Comparison of ENCODE assay signal across 10 mouse cellular contexts in genomic region chr4:49251262-49251661, GRCm38 (mm10).
DNase-seq lines count a peak whose midpoint lies in the region; ATAC-seq and TF ChIP-seq lines count a peak whose summit lies in the region.
"Had no signal": no experiment of that assay in that cellular context is flagged by ENCODE, and none has a peak within 500 bp of the region (broad histone marks: within the 10 kb centered on the region; RNA-seq: fewer than 3 reads in every experiment).

No protein-coding gene starts in this region.

- WGBS in cerebellum, adult 2 months, result 44% methylated on average over 3 of the region's 3 CpGs
- 23% methylated on average over 3 of the region's 3 CpGs for WGBS in kidney, postnatal 0 days

- no peak overlapping the region for H3K9ac ChIP-seq in kidney, postnatal 0 days (ENCODE audit: low read depth, low read length)
- no peak overlapping the region for H3K9ac ChIP-seq in CH12.LX (ENCODE audit: insufficient read depth, low read depth)

- H3K4me3 ChIP-seq in cerebellum, adult 2 months (replicated peaks; ENCODE audit: insufficient read depth, low read depth, low read length), result no peak overlapping the region
- H3K4me3 ChIP-seq in kidney, postnatal 0 days (replicated peaks; ENCODE audit: low read depth, low read length), result no peak overlapping the region
- H3K4me3 ChIP-seq in CH12.LX (replicated peaks in 1 of 3; ENCODE audit: low read depth in 2 of 3, low read length in 2 of 3, poor library complexity in 1 of 3), result no peak overlapping the region
- H3K4me3 ChIP-seq in layer of hippocampus, adult 2 months, result no peak overlapping the region
- H3K4me3 ChIP-seq: erythroblast, embryonic 14.5 days had no signal

- no peaks in the 10 kb centered on the region for H3K27me3 ChIP-seq in cerebellum, adult 2 months (ENCODE audit: control insufficient read depth, insufficient read depth, low read length)
- H3K27me3 ChIP-seq in kidney, postnatal 0 days (ENCODE audit: insufficient read depth, low read length), result no peaks in the 10 kb centered on the region
- H3K27me3 ChIP-seq in CH12.LX (replicated peaks), result no peaks in the 10 kb centered on the region

- in situ Hi-C loops in CH12.LX (cut with MboI; ENCODE audit: low pct_ligation_motif_present, low pct_unique_long_range_greater_than_20kb, low sequenced_read_pairs), result no loop called here

- H3K4me1 ChIP-seq in cerebellum, adult 2 months (ENCODE audit: control insufficient read depth, insufficient read depth, low read length), result no peaks in the 10 kb centered on the region
- no peaks in the 10 kb centered on the region for H3K4me1 ChIP-seq in kidney, postnatal 0 days (replicated peaks; ENCODE audit: insufficient read depth, low read length)
- no peaks in the 10 kb centered on the region for H3K4me1 ChIP-seq in CH12.LX (ENCODE audit: control insufficient read depth in 1 of 2, insufficient read depth in 2 of 2)

- TF ChIP-seq CTCF in cerebellum, adult 2 months (IDR thresholded peaks at IDR 0.05; ENCODE audit: borderline replicate concordance, insufficient read depth, low read depth, low read length), result peak; percentile 26; the same call in 1 of the 2 replicates
- peak; percentile 68 for TF ChIP-seq CTCF in kidney, postnatal 0 days (IDR thresholded peaks at IDR 0.05; ENCODE audit: low read depth)
- TF ChIP-seq CTCF in CH12.LX (conservative IDR thresholded peaks at IDR 0.05 in 1 of 2, IDR thresholded peaks at IDR 0.05 in 1 of 2; ENCODE audit: low read depth in 2 of 2, low read length in 2 of 2), result peak in 1 of 2 experiments; percentile 53; a peak in 2 of 4 replicates
- peak; percentile 83 for TF ChIP-seq CTCF in layer of hippocampus, adult 2 months (conservative IDR thresholded peaks at IDR 0.05)

- no peak for ATAC-seq in kidney, postnatal 0 days (replicated peaks; ENCODE audit: low FRiP score, low read depth)

- TF ChIP-seq POLR2A in cerebellum, adult 2 months (IDR thresholded peaks at IDR 0.05; ENCODE audit: borderline replicate concordance, insufficient read depth, low read length), result no peak
- no peak for TF ChIP-seq POLR2A in CH12.LX (IDR thresholded peaks at IDR 0.05; ENCODE audit: low read depth, low read length)

- H3K79me2 ChIP-seq in CH12.LX (replicated peaks; ENCODE audit: control insufficient read depth, extremely low read depth, insufficient read depth, poor library complexity, severe bottlenecking), result no peaks in the 10 kb centered on the region

- DNase-seq in cerebellum, adult 2 months, result no peak
- no peak for DNase-seq in cerebellum, postnatal 36 days
- peak; percentile 57 for DNase-seq in kidney, postnatal 0 days (ENCODE audit: low spot score)
- no peak for DNase-seq in kidney, adult 18-20 months
- DNase-seq in CH12.LX (ENCODE audit: extremely low read depth), result no peak
- peak; percentile 55 to 61 for DNase-seq in layer of hippocampus, adult 2 months (ENCODE audit: low spot score in 2 of 2)
- DNase-seq in urinary bladder, adult 18-20 months (ENCODE audit: low spot score in 2 of 2), result no peak
- DNase-seq in thymus, postnatal 4 days, result no peak
- DNase-seq: thymus, adult 18-20 months had no signal

- H3K4me2 ChIP-seq in kidney, postnatal 0 days (ENCODE audit: low read length), result no peak overlapping the region
- no peak overlapping the region for H3K4me2 ChIP-seq in CH12.LX (ENCODE audit: insufficient read depth, low read depth, poor library complexity, severe bottlenecking)

- dilution Hi-C loops in CH12.LX (cut with MboI; ENCODE audit: extremely low pct_ligation_motif_present, extremely low pct_unique_long_range_greater_than_20kb, low sequenced_read_pairs), result no loop called here

- TF ChIP-seq EP300 in CH12.LX (IDR thresholded peaks at IDR 0.05; ENCODE audit: low read length), result no peak

- H3K27ac ChIP-seq in cerebellum, adult 2 months (ENCODE audit: insufficient read depth, low read length), result no peak overlapping the region
- H3K27ac ChIP-seq in kidney, postnatal 0 days, result no peak overlapping the region
- no peak overlapping the region for H3K27ac ChIP-seq in CH12.LX (ENCODE audit: insufficient read depth, low read depth)
- no peak overlapping the region for H3K27ac ChIP-seq in layer of hippocampus, adult 2 months

- no peaks in the 10 kb centered on the region for H3K9me3 ChIP-seq in kidney, postnatal 0 days (replicated peaks; ENCODE audit: low read length)
- no peaks in the 10 kb centered on the region for H3K9me3 ChIP-seq in CH12.LX (replicated peaks; ENCODE audit: low read length)

- H3K36me3 ChIP-seq in kidney, postnatal 0 days (ENCODE audit: insufficient read depth, low read length), result no peaks in the 10 kb centered on the region
- H3K36me3 ChIP-seq in CH12.LX (replicated peaks in 1 of 2; ENCODE audit: control insufficient read depth in 1 of 2, insufficient read depth in 1 of 2, low read length in 1 of 2), result no peaks in the 10 kb centered on the region

- peak; percentile 58 for TF ChIP-seq RAD21 in CH12.LX (IDR thresholded peaks at IDR 0.05; ENCODE audit: low read depth, low read length)

TF ChIP-seq in CH12.LX, 34 proteins besides CTCF, POLR2A, EP300 and RAD21:
- no peak for TF ChIP-seq IRF4 (IDR thresholded peaks at IDR 0.05; ENCODE audit: low read depth, low read length)
- no peak for TF ChIP-seq TCF12 (IDR thresholded peaks at IDR 0.05; ENCODE audit: low read depth, low read length)
- no peak for TF ChIP-seq MAX (IDR thresholded peaks at IDR 0.05; ENCODE audit: low read length)
- no peak for TF ChIP-seq JUN (IDR thresholded peaks at IDR 0.05; ENCODE audit: insufficient read depth, low read depth, low read length)
- peak; percentile 29; the same call in 1 of the 2 replicates for TF ChIP-seq SMC3 (IDR thresholded peaks at IDR 0.05; ENCODE audit: low read depth, low read length)

Comparison
In these comparisons a context has a peak if more than half of its experiments do, and no peak if none do; other contexts are left out.
1. DNase-seq: peak in kidney, postnatal 0 days (single experiment) and layer of hippocampus, adult 2 months (2 of 2); none in cerebellum, adult 2 months (0 of 2), cerebellum, postnatal 36 days (0 of 2), kidney, adult 18-20 months (single experiment), CH12.LX (single experiment), urinary bladder, adult 18-20 months (0 of 2) and thymus, postnatal 4 days (single experiment).